Mouse (Mus musculus) cortical plate, adult 2 months (tissue): ENCODE measurements at regions not wholly inside any gene's neighbourhood (a gene's known extent, or its start where the extent isn't known, plus 50 kb on each side); places are given as distances from the start of the nearest gene placed in this dataset.

ENCODE experiments used
- CTCF ChIP-seq: fragments of 200-500 bp; IDR thresholded peaks from 2 replicates; pipeline ENCODE4 v1.5.1; 2011; ENCODE audit warnings: mild to moderate bottlenecking, control low read depth, low read length; ENCODE audit not compliant: insufficient read depth; ENCODE audit errors: extremely low read depth
- POLR2A ChIP-seq: fragments of 200-500 bp; IDR thresholded peaks from 2 replicates; pipeline ENCODE4 v1.6.1; 2011; ENCODE audit warnings: mild to moderate bottlenecking, low read length, control low read depth; ENCODE audit not compliant: insufficient read depth; ENCODE audit errors: extremely low read depth

- TF ChIP-seq CTCF (no peak), POLR2A (no peak)
Measured at GRCm38 (mm10) chr12:69434315-69434714, 62.1 kb upstream of the Gm9887 start.
